Mouse (Mus musculus): ENCODE data around the gene Hadh.

DNA sequence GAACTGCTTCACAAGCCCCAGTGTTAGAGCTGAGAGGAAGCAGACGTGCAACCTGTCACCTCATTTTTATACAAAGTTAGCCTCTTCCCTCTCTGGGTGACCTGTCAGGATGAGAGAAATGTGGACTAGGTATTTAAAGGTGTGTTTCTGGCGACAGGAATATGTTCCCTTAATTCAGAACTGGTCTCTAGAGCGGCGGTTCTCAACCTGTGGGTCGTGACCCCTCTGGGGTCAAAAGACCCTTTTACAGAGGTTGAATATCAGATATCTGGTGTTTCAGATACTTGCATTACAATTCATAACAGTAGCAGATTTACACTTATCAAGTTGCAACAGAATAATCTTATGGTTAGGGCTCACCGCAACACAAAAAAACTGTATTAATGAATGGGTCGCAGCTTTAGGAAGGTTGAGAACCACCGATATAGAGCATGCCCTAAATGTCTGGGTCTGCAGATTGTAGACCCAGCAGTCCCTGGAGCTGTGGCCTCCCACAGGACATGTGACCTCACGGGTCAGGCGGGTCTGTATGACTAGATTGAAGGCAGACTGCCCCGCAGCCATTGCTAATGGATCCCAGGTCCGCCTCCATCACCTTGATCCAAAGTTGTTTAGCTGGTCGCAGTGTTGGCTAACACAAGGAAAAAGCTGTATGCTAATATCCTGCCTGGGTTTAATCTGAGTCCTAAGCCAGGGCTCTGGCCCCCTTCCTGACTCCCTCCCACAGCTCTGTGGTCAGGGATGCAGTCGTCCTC, 53.1 kb downstream of the Hadh start:
- TF ChIP-seq USF1 (IDR thresholded peaks at IDR 0.05; ENCODE audit: low read depth, low read length), result no peak
- TF ChIP-seq CTCF (IDR thresholded peaks at IDR 0.05 in 2 of 3, conservative IDR thresholded peaks at IDR 0.05 in 1 of 3; ENCODE audit: control insufficient read depth in 1 of 3, insufficient read depth in 1 of 3, low read depth in 2 of 3, low read length in 3 of 3, poor library complexity in 1 of 3, severe bottlenecking in 1 of 3), result no peak
- no peak for TF ChIP-seq SMC3 (IDR thresholded peaks at IDR 0.05; ENCODE audit: low read depth, low read length)
- no peak for TF ChIP-seq TCF12 (IDR thresholded peaks at IDR 0.05; ENCODE audit: low read depth, low read length)
- TF ChIP-seq RCOR1 (IDR thresholded peaks at IDR 0.05; ENCODE audit: low read depth, low read length), result no peak
- TF ChIP-seq TAL1 (IDR thresholded peaks at IDR 0.05; ENCODE audit: low read length), result no peak
- no peak for TF ChIP-seq EP300 (IDR thresholded peaks at IDR 0.05; ENCODE audit: low read depth in 1 of 2, low read length in 2 of 2)
- no peak for TF ChIP-seq KAT2A (conservative IDR thresholded peaks at IDR 0.05; ENCODE audit: low read depth, low read length)
- no peak for TF ChIP-seq MEF2A (IDR thresholded peaks at IDR 0.05; ENCODE audit: extremely low read depth, insufficient replicate concordance, low read depth, low read length, poor library complexity, severe bottlenecking)
- TF ChIP-seq CHD2 (IDR thresholded peaks at IDR 0.05; ENCODE audit: low read length), result no peak
- TF ChIP-seq POLR2AphosphoS2 (IDR thresholded peaks at IDR 0.05; ENCODE audit: low read length), result no peak
- no peak for TF ChIP-seq HCFC1 (IDR thresholded peaks at IDR 0.05; ENCODE audit: low read depth, low read length)
- no peak for TF ChIP-seq POLR2A (IDR thresholded peaks at IDR 0.05; ENCODE audit: control insufficient read depth in 1 of 2, insufficient read depth in 1 of 2, low read depth in 1 of 2, low read length in 2 of 2, poor library complexity in 1 of 2)

All from MEL (cell line).